Mouse (Mus musculus) thymus, postnatal 25 days (tissue): ENCODE measurements around the gene Zfp651.

Source experiments
- DNase-seq: peaks from one replicate; pipeline ENCODE4 v3.0.0; 2022

Zfp651 gene

DNA sequence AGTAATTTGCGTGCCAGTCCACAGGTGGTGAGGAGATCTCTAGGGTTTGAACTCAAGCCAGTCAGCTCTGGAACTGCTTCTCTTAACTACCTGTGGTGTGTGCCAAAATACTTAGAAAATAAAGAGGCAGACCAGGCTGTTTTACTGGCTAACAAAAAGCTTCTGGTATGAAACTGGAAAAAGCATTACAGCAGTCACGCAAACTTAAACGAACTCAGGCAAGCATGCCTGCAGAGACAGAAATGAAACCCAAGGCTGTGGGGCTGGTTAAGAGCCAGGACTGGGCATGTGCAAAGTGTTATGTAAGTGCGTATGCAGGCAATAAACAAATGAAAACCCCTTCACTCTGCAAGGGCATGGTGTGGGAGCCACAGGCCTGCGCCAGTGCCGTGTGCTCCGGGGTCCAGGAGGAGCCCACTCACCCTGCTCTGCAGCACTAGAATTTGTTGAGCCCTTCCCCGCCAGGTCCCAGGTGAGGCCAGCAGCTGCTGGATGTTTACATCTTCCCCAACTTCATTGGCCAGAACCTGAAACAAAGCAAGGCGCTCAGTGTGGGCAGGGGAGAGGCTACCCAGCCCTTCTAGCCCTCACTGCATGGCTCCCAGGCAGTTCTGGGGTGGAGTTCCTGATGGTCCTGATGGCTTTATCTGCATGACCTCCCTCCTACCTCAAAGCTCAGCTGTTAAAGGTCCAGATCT lies 60.1 kb downstream of the Zfp651 start:
- no peak for DNase-seq

DNA sequence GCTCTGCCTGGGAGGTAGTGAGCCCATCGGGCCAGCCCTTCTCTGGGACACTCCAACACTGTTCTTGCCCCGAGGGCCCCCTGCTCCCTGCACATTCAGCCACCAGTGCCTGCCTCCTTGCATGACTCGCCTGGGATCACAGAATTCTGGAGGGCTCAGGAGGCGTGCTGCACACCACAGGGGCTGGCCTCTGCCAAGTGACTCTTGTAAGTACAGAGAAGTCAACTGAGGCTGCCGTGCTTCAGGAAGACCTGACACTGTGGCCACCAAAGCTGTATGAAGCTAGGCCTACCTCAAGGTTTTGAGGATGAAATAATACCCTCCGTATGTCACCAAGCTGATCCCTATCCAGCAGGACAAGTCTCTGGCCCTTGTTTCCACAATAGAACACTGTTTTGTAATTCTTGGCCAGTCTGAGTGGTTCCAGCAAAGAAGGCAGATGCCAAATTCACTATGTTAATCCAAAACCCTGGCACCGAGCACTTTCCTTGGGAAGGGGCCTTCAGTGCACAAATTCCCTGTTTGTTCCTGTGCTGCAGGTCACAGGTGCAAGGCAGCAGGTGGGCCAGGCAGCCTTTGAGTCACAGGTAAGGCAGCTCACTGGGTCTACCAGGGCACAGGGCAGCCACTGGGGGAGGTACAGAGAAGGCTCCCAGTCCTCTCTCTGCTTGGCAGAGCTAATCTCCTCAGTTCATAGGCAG lies 60.8 kb downstream of the Zfp651 start:
- DNase-seq, result no peak

DNA sequence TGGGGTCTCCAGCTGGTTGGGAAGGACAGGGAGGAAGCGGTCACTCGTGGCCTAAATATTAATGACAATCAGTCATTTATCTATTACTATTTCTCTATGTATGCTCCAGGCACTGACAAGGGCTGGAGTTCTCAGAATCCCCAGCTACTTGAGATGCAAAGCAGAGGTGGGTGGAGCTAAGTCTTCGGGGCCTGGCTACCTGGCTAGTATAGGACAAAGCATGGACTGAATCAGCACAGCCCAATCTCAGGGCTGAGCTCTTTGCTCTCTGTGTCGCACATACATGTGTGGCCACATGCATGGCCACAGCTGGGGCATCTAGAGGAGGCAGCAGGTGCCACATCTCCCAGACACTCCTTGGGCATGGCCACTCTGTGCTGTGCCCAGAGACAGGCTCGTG lies 61.6 kb downstream of the Zfp651 start:
- DNase-seq, result no peak
